Mouse (Mus musculus): ENCODE measurements at regions not wholly inside any gene's neighbourhood (a gene's known extent, or its start where the extent isn't known, plus 50 kb on each side); places are given as distances from the start of the nearest gene placed in this dataset.

DNA sequence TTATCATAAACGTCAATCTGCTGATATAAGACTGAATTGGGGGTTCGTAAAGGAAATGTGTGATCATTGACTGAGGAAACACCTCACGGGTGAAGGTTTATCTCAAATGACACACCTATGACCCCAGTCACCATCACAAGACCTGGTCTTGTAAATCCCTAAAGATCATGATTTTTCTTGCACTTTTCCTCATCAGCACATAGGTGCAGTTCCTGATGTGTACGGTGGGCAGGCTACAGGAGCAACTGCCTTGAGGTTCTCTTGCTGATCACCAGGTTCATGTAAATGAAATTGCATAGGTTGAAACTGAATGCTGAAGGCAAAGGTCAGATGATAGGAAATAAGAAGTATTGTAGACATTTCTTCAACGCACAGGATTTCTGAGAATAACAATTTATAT lies 277.1 kb downstream of the Rnf152 start:
- no peak for DNase-seq (ENCODE audit: low read depth, low spot score)

DNA sequence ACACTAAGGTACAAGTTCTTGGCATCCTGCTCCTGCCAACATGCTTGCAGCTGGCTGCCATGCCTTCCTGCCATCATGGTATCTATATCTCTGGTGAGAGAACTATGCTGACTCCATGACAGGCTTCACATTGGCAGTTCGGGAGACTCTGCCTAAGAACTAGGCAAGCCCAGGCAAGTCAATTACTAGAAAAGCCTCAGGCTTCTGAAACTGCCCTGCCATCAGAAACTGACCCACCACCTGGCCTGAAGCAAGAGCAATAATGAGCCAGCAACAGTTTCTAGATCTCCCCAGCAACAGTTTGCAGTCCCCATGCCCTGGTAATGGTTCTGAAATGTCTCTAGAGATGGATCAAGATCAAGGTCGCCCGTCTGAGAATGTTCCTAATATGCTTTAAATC lies 280.8 kb downstream of the Rnf152 start:
- DNase-seq (ENCODE audit: low read depth, low spot score), result no peak

DNA sequence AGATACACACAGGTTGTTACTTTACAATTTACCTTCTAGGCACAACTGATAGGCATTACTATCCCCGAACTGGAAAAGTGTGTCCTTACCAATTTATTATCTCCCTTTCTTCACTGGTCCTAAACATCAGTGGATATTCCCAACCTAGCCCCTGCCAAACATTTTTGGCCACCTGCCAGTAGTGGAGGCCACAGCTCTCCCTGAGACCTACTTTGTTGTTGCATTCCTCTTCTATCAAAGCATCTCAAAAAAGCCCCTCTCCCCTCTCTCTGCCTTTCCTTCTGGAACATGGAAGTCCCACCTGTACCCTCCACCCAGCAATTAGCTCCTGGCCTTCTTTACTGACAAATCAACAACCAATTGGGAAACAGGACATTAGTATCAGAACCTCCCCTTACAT lies 282.2 kb downstream of the Rnf152 start:
- no peak for DNase-seq (ENCODE audit: low read depth, low spot score)

DNA sequence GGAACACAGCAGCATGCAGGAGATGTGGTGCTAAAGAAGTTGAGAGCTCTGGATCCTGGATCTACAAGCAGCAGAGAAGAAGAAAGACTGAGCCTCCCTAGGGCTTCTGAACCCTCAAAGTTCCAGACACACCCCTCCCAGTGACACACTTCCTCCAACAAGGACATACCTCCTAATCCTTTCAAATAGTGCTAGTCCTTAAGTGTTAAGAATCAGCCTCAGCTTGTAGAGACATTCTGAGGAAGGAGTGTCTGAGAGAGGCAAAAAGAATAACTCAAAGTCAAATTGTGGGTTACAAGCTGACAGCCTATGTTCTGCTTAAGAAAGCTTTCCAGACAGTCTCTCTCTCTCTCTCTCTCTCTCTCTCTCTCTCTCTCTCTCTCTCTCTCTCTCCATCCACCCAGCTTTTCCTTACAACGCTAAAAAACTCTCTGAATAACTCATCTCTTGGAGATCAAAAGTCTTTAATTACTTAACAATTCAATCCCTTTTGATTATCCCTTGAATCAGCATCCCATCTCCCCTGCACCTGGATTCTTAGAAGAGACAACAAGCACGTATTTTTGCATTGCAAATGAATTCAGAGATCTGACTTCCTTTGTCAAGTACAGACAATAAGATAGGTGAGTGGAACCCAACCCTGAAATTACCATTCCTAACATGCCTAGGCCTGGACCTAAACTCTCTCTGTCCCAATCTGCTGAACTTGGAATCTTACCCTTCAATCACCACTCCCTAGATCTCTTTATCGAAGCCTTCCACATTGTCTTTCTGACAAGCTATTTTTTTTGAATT lies 285.7 kb downstream of the Rnf152 start:
- peak; percentile 91 for DNase-seq (ENCODE audit: low read depth, low spot score)

DNA sequence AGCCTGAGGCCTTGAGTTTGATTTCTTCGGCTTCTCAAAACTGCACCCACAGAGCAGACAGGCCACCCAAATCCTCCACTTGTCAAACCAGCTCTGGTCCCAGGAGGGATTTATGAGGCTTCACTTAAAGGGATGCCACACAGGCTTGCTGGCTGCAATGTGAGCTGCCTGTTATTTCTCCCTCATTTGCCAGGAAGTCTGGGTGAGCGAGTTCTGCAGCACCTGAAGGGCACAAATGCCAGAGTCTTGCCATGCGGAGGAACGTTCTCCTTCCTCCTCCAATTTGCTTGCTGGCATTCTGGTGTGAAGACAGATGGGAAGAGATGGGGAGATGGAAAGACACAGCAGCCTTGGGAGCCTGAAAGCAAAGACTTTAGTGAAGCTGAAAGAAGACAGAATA lies 288.6 kb downstream of the Rnf152 start:
- no peak for DNase-seq (ENCODE audit: low read depth, low spot score)

DNA sequence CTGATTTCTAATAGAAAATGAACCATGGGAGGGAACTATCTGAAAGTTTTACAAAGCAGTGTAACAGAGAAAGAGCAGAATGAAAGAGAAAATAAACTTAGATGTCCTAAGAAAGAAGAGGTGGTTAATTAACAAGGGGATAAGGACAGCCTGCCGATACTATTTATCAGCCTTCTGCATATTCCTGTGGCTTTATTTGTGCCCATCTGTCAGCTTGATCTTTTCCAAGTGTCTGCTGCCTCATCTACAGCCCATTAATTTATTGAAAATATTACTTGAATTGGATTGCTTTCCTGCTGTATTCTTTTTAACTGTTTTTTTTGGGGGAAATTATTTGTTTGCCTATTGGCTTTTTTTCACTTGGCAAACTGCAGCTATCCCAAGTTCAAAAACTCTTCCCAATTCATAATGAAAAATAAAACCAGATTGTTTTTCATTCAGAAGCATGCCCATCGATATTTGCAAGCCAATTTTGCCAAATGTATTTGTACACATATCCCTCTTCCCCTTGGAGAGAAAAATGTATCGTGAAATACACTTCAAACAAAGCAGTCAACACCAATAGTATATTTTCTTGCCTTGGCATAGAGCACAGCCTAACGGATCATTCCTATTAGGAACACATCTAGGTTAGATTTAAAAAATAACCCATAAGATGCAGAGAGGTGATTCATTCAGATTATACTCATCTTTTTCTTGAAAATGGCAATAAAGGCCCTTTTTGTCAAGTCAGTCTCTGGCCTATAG lies 289.3 kb downstream of the Rnf152 start:
- no peak for DNase-seq (ENCODE audit: low read depth, low spot score)

DNA sequence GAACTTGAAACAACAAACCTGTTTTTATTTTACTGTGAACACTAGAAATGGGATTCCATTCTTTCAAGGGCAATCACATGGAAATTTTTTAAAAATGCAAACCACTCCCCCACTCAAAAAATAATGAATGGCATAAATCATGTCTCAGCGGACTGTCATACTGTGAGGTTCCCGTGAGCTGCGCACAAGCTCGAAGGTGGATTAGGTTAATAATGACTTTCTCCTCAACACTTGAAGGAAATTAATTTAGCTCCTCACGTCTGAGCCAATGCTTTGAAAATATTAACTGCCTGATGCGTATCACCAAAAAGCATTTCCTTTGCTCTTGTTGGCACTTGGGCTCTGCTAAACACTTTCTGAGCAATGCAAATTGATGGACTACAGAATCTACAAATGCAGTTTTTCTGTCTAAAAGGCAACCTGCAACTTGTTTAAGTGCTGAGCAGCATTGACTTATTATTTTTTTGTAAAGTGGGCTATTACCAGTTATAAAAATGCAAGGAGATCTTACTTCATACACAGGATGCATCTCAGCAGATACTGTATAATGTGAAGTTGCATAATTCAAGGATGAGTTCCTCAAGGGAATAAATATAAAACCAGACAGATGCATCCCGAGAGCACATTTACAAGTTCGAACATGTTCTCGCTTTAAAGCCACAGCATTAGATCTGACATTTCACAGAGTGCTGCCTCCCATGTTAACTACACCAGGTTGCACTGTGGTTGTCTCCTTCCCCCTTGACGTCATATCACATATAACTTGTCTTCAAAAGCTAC lies 282.4 kb downstream of the Cdh20 start:
- no peak for DNase-seq (ENCODE audit: low read depth, low spot score)

Data from ZHBTc4 (cell line).